Mouse (Mus musculus) right cerebral cortex, postnatal 25 days (tissue): ENCODE data around the gene Dab2.

Source experiments
- DNase-seq: peaks from one replicate; pipeline ENCODE4 v3.0.0; 2022

Dab2 gene

DNA sequence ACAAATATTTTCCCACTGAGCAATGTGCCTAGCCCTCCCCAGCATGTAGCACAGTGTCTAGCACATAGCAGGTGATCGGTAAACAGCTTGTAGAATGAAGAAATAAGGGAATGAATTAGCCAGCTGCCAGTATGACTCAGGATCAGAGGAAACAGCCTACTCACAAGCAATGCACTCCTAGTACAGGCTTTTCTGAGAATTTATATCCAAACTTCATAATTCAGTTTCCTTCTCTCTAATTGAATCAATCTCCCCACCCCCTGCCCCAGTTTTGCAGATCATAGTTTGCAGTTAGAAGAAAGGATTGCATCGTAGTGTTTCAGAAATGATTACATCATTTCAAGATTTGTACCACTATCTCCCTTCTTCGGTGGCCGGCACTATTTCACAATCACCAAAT lies 26.4 kb downstream of the Dab2 start:
- DNase-seq: no peak

DNA sequence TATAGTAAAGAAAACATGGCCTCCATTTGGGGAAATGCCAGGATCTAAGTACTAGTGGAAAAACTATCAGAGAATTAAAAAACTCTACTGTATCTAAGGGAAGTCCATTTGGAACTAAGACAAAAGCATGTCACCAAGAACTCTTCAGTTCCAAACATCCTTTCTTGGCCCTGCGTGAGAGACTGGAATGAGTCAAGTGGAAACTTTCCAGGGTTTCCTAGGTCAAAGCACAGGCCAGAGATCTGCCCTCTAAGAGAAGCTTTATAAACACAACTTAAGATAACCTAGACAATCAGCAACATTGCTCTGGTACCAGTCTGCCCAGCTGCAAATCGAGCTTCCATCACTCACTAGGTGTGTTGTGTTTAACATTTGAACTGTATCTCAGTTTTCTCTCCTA lies 31.8 kb downstream of the Dab2 start:
- no peak for DNase-seq

DNA sequence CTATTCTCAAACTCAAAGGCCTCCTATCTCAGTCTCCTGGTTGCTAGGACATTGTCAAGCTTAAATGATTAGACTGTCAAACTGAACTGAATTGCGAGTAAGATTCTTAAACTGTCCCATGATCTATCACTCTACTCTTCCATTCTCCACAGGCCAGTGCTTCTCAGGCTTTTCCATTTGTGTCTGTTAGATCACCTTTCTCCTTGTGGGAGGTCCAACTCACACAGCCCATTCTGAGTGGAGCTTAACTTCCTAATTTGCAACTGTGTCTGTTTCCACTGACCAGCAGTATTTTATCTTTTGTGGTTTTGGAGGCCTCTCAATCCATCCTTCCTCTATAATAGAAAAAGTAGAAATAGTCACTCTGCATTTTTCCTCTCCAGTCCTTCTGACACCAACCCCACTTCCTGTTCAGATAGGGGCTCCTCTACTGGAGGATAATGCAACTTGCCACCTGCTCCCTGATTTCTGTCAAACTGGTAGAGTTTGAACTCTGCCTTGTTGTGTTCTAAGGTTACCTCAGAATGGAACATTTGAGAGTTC lies 35.1 kb downstream of the Dab2 start:
- no peak for DNase-seq

DNA sequence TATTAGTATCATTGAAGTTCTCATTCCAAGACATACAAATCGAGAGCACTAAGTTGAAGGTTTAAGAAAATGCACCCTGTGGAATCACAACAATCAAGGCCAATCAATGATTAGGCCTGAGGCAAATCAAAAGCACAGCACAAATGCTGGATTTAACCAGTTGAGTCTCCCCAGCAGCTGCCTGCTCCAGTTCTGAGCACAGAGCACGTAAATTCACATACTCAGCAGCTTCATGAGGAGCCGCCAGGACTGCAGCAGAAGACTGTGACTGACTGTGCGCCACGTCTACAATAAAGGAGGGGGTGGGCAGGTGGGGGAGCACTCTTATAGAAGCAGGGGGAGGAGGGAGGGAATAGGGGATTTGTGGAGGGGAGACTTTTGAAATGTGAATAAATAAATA lies 40.2 kb downstream of the Dab2 start:
- DNase-seq: no peak

DNA sequence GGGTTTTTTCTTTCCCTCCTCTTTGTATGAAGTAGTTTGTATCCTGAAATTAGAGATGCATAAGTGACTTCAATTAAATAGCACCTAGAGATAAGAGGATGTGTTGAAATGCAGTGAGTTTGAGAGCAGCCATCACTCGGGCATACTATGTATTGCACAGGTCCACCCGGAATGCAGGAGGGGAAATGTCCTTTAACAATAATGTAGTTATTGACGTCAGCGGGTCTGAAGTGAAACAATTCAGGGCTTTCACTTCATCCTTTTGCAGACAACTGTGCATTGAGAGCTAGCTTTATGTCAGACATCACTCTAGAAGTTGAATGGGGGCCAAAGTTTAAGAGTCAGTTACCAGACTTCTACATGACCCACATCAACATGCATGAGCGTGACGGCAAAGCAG lies 40.8 kb downstream of the Dab2 start:
- no peak for DNase-seq

DNA sequence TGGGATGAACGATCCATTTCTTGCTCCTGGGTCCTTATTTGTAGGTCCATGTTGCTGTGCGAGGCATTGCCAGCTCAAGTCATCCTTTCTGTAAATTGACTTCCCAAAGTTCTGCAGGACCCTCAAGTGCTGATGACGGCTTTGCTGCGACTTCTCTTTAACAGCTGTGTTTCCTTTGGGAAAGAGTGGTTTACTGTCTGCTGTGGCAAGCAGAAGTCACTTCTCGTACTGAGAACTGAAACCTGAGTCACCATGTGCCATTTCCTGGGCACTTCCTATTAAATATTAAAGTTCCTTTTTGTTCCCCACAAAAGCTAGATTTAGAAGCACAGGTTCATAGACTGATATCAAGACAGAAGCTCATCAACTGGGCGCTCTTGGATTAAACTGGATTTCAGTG lies 41.8 kb downstream of the Dab2 start:
- DNase-seq: no peak

DNA sequence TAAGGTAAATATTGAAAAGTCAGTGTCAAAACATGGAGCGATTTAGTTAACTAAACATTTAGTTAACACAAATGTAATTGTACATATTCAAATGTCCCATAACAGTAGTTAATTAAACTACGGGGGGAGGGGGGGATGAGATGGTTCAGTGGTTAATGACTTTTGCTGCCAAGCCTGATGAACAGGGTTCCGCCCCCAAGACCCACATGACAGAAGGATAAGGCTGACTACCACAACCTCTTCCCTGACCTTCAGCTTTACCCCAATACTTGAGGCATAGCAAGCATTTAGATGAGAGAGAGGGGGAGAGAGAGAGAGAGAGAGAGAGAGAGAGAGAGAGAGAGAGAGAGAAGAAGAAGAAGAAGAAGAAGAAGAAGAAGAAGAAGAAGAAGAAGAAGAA lies 54.3 kb downstream of the Dab2 start:
- DNase-seq: no peak

DNA sequence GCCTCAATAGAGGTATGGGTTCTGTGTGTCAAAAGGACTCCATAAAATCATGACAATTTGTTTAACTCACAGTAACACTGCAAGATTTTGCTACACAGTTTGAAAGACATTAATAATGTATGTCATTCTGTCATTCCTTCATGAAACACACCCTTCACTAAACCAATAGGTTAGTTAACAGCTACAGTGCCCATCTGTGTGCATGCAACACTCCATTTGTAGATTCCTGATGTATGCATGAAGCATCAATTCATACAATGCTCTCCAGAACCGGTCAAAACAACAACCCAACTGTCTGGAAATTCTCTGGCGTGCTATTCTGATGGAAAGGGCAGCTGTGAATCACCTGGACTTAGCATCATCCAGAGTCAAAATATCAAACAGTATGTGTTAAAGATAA lies 60.3 kb downstream of the Dab2 start:
- no peak for DNase-seq

DNA sequence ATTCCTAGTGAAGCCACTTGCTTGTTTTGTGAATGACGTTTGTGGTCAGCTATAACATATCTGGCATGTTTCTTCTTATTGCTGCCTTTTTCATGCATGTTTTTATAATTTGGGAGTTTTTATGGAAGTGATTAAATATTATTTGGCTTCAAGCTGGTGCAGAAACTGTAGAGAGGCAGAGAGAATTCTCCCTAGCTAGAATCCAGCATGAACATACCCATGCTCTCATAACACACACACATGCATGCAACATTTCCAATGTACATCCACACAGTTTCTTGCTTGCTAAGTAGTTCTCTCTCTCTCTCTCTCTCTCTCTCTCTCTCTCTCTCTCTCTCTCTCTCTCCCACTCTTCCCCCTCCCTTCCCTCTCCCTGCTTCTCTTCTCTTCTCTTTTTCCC lies 70.4 kb downstream of the Dab2 start:
- no peak for DNase-seq

DNA sequence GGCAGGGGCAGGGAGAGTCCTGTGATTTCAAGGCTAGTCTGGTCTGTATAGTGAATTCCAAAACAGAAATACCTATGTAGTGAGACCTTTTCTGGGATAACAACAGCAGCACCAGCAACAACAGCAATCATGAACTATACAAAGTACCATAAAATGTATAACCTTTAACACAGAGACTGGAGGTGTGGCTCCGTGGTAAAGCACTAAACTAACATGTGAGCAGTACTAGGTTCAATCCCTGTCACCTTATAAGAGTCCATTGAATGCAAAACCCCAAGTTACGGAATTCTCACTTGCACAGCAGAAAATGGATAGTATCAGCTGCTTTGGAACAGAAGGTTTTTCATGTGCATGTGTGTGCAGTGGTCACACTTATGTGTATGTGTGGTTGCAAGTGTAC lies 71.9 kb downstream of the Dab2 start:
- no peak for DNase-seq

DNA sequence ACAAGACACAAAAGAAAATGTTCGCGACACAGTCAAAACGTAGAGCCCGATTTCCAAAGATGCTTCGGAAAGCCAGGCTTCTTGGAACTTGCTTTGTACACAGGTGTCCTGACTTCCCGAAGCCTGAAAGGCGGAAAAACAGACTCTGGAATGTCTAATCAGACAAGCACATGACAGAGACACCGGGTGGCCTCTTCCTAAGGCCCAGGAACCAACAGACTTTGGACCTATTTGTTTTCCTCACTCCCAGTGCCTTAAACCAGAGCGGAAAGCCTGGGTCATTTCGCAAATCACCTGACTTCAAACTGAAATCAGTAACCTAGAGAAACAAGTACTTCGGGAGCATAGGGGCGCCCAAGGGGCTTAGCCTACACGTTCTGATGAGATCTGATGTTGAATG lies 75.4 kb downstream of the Dab2 start:
- no peak for DNase-seq

DNA sequence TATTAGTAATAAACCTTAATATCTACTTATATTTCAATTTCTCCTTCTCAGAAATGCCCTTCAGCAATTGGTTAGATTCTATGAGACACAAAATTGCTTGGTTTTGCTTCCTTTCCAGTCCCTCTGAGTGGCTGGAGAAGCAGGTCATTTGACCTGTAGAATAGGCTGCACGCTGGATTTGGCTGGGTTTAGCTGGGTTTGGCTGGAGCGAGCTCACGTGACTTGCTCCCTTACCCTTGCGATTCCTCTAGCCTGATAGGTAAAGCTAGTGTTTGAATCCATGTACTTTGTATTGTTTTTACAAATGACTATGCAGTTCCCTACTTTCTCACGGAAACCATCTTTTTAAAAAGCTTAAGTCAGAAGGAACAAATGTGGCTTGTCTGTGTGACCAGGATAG lies 76.4 kb downstream of the Dab2 start:
- no peak for DNase-seq

DNA sequence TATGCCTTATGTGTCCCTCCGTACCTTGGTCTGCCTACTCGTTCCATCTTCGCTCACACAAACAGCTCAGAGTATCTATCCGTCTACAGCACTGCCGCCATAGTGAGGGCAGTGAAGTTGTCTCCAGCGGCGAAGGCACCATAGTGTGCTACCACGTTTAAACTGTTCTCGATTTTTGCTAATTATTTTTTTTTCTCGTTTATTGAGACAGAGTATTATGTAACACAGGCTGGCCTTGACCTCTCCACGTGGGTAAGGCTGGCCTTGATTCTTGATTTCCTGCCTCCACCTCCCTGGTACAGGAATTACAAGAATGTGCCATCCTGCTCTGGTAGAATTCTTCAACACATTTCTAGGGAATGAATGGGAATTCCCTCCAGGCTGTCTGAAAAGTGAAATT lies 77.2 kb downstream of the Dab2 start:
- no peak for DNase-seq

DNA sequence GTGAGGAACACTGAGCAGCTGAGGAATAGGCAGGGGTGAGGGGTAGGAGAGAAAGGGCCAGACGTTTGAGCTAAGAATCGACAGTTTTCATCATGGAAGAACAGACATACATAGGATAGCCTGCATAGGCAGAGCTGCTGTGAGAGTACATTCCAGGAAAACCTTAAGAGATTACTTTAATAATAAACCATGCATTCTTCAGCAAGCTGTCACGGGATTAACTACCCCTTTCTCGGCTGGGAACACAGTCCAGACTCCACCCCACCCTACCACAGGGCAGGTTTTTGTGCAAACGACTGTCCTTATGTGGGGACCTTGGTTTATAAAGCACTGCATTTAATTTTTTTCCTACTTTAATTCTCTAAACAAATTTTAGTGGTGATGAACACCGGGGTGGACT lies 84.4 kb downstream of the Dab2 start:
- DNase-seq: no peak

DNA sequence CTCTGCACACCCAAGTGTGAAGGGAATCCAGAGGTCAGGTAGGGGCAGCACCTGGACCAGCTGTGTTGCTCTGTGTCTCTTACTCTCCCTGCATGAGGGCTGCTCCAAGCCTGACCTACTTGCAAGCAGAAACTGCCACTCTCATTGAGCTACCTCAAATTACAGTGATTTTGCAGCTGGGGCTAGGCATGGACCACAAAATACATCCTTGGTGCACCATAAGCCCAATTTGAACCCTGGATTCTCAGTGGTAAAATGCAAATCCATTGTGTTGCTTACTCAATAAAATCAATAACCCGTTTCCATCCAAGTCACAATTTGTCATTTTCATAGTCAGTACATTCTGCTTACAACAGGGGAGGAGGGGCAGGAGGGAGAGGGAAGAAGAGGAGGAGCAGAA lies 85.7 kb downstream of the Dab2 start:
- no peak for DNase-seq

DNA sequence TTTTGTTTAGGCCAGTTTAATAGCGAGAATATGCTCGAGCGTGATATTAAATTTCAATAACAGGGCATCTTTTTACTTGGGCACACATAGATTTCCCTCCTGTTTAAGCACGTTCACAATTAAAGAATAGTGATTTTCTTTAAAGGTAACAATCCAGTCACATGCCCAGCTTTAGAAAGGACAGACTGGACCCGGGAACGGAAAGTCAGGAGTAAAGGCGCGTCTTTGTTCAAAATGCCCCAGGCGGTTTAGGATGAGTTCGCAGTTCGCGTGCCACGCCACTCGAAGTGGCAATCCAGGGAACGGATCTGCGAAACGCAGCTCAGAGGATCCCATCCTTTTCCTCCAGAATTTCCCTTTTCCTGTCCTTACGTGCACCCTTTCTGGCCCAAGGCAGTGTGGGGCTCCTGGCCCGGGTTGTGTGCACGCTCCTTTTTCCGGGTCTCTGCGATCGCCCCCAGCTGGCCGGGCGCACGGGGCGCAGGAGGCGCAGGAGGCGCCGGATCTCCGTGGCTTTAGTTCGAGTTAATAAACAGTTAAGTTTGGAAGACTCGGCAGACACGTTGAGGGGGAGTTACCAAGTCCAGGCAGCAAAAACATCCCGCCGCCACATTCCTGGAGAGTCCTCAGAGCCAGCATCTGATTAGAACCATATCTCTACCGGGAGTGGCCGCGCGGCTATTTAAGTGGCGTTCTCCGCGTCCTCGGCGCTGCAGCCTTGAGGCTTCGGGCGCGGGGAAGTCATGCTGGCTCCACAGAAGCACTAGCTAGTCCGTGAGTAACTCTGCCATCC lies 86.8 kb downstream of the Dab2 start:
- DNase-seq: peak; percentile 75

DNA sequence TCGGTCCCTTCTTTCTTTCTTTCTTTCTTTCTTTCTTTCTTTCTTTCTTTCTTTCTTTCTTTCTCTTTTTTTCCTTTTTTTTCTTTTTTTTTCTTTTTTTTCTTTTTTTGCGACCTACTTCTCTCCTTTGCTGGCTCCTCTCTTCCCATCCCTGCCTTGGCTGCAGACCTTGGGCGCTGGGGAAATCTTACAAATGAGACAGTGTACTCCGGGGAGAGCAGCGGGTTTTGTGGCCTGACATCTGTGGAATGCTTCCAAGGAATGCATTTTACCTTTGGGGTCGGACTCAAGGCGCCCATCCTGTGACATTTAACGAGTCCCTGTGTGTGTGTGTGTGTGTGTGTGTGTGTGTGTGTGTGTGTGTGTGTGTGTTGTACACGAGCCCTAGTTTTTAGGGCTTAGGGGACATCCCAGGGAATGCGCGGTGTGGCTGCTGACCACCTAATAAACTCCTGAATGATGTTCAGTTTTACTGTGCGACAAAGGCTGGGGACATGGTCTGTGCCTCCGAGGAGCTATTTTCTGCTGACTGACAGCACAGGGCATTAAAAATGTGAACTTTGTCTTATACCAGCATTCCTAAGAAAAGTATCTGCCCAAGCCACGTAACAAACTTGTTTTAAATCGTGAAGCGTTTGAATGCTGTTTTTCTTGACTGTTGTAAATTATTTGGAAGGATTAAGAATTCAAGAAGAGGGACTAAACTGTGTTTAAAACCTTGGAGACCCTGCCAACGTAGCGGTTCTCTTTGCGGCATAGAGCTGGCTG lies 87.6 kb downstream of the Dab2 start:
- DNase-seq: no peak

DNA sequence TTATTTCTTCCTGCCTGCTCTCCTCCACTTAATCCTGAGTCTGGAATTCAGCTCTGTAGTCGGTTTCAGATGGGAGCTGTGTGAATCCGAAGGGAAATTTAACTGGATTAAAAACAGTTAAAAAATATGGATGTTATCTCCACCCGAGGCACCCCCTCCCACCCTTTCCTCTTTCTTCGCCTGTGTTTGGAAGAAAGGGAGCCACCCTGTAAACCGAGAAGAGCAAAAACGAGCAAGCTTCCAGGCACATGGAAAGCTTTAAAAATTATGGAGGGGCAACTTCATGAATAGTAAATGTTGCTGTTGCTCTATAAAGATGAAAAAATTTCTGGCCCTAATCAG lies 88.1 kb downstream of the Dab2 start:
- DNase-seq: no peak

DNA sequence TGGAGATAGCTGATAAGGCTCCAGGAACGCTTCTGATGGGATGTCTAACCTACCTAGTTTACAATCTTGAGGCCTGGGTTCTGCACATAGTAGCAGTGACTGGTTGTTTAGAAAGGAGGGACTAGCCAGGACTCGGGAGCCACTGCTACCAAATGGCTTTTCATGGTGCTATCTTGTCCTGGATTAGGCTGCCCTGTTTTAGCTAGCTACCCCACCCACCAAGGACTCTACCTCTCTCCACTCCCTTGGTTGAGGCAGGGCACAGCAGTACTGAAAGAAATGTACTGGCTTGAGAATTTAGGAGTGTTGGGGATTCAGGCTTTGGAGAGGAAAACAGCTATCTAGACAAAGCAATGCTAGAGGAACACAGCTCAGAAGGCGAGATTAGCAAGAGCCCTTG lies 88.6 kb downstream of the Dab2 start:
- DNase-seq: no peak

DNA sequence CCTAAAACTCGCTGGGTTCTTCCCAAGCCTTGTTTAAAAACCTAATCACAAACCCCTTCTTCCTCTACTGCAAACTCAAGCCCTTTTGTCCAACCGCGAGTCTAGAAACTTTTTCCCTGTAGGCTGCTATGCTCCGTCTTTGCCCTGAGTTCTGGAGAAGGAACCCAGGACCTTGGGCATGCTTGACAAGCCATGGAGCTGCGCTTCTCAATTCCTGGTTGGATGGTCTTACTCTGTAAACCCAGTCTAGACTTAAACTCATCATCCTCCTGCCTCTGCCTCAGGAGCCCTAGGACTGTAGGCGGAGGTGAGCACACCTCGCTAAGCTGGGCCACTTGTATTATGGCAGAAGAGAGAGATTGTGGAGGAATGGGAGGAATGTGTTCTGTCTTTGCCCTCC lies 89.0 kb downstream of the Dab2 start:
- DNase-seq: no peak

DNA sequence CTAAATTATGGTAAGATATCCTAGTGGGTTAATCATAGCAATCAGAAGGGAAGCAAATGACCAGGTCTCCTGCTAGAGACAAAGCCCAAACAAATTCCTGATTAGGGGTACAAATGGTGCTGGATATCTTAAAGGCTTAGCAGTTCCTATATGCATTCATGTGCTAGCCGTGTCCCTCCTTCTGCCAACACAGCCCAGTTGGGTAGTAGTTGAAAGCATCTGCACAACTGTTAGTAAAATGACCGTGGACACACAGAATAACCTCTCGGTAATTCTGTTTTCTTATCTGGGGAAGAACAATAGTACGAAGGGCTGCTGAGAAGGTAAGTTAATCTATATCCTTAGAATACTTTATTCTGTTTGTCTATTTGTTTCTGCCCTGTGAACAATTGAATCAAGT lies 90.5 kb downstream of the Dab2 start:
- no peak for DNase-seq

DNA sequence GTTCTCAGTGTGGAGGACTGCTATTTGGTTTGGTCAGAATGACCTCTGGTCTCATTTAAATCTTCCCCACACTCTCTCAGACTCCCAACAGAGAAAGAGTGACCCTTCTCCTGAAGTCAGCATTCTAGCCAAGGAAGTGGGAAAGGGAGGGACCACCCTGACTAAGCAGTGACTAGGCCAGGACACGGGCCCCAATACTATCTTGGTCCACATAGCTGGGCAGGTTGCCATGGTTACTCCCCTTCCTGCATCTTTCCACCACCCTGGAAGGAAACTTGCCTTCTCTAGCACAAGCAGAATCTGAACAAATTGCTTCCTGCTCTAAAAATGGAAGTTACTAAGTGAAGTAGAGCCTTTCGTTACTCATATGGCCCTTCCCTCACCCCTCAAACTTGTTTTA lies 91.1 kb downstream of the Dab2 start:
- DNase-seq: no peak

DNA sequence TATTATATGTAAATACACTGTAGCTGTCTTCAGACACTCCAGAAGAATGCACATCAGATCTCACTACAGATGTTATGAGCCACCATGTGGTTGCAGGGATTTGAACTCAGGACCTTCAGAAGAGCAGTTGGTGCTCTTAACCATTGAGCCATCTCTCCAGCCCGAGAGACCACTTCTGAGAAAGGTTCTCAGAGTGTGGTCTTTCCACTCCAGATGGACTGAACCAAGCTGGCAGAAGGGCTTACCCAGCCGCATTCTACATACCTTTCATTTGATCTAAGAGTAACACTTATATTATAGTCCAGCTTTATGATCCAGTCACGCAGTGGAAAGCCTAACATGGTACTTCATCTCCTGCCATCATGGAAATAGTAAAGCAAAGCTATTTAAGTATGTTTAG lies 92.3 kb downstream of the Dab2 start:
- no peak for DNase-seq

DNA sequence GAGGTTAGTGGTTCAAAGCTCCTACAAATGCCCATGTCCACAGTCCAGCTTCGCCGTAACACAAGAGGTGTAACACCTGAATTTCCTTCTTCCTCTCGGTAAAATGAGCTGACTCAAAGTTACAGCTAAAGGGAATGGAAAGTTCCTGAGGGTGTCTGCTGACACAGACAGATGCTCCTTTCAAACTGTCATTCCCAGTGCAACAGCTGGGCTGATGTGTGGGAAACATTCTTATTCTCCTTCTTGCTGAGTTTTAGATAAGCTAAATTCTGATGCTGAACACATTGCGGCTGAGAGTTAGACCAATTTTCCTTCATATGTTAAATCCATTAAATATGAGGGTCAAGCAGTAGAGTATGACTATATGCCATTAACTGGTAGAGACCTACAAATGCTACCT lies 94.0 kb downstream of the Dab2 start:
- DNase-seq: no peak

DNA sequence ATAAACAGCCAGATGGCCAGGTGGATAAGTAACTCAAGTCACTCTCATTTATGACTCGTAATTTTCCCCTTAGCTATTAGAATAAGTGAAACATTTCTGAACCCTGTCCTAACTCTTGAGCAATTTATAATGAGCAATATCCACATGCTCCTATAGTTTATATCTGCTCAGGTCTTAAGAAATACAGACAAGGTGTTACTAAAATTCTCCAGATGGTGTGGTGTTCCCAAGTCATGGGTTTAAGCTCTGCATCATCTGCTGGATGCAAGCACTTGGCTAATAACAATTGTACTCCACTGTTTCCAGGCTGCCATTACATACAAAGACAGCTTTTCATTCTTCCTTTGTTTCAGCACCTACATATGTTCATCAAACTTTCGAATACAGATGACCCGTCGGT lies 98.6 kb downstream of the Dab2 start:
- DNase-seq: no peak
